Mouse (Mus musculus) thymus, postnatal 0 days (tissue): ENCODE measurements around the gene Fam83d. TPM values are rescaled to one million over a fixed set of nuclear protein-coding genes. Genes with fewer than 3 reads are reported as not detected.

Experiments used
- DNase-seq: peaks from one replicate; pipeline ENCODE4 v3.0.0-alpha.2; 2015; ENCODE audit warnings: low spot score
- polyA plus RNA-seq: library from polyadenylated mRNA; unstranded; fragments of >200 nt; fragmentation: Nextera tagmentation; extraction: Ambion mirVana; gene quantifications from 2 replicates; pipeline ENCODE4 v1.2.1, GENCODE M21; 2015

Fam83d gene
- polyA plus RNA-seq, 1 experiment from 2014 or later: 19.8 TPM

DNA sequence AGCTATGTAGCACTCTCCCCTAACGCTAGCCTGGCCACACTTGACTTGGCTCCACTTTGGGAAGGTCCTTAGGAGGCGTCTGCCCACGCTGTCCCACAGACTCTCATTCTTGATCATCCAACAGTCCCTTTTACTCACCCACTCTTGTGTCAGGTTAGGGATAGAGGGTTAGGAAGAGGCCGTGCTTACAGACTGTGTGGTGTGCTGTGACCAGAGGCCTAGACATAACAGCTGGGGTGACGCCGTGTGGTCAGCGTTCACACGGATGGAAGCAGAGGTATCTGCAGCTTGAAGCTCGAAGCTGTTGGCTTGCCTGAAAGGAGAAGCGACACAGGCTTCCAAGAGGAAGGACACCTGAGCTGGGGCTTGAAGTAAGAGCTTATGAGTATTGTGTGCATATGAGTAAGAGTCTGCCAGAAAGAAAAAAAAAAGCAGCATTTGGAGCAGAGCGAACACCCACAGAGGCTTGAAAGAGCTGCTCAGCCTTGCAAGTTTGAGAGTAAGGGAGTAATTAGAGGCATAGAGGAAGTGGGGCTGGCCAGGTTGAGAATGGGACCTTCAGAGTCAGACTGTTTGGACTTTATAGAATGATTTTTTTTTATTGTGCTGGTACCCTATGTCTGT lies 24.3 kb upstream of the Fam83d start:
- DNase-seq: peak; percentile 22

DNA sequence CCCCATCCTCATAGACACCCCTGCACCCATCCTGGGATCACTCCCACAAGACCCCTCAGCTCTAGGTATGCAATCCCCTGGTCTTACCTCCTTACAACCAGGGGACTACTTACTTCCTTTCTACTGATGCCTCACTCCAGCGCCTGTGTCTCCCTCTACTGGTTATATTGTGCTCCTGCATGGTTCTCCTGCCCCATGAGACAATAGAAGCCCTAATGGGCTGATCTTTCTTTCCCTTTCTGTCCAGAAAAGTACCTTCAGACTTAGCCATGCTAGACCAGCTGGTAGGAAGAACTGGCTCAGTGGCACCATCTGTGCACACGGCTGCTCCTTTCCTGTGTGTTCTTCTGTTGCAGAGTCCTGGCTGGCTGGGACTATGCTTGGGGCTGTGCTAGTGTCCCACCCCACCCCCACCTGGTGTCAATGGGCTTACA lies 22.8 kb upstream of the Fam83d start:
- DNase-seq: peak; percentile 83

DNA sequence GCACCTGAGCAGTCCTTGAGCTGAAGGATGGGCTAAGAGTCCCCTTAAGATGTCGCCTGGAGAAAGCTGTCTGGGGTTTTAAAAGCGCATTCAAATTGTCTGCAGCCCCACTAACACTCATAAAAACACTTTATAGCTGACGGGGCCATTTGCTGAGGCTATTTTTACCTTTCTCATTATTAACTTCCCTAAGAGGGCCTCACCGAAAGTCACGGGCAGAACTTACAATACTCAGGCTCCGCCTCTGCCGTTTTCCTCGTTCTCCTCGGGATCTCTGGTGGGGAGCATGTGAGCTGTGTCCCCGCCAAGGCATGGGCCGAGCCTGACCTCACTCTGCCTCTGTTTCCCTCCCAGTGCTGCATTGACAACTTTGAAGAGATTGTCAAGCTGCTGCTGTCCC lies 21.7 kb upstream of the Fam83d start:
- DNase-seq: no peak

DNA sequence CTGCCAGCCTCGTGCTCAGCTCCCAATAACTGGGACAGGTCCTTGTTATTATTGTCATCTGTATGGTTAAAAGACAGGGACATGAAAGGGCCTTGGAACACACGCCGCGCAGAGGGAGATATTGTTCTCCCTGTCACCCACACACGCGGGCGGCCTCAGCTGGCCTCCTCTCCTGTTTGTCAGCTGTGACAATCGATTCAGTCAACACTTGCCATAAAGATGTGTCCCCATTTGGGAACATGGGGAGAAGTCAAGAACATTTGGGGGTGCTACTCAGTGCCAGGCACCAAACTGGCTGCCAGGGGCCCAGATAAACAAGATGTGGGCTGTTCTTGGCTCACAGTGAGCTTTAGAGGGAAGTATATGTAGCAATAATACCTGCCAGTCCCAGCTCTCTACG lies 18.5 kb upstream of the Fam83d start:
- DNase-seq: no peak

DNA sequence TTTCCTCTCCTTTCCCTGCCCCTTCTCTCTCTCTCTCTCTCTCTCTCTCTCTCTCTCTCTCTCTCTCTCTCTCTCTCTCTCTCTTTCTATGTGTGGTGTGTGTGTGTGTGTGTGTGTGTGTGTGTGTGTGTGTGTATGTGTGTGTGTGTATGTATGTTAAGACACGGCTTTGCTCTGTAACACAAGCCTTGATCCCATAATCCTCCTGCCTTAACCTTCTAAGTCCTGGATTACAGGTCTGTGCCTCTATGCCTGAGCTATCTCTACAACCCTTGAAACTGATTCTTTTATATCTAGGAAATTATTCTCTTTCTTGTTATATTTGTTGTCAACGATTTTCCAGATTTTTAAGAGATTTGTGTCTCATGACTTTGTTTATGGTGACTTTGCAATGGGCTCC lies 7.7 kb upstream of the Fam83d start:
- no peak for DNase-seq

DNA sequence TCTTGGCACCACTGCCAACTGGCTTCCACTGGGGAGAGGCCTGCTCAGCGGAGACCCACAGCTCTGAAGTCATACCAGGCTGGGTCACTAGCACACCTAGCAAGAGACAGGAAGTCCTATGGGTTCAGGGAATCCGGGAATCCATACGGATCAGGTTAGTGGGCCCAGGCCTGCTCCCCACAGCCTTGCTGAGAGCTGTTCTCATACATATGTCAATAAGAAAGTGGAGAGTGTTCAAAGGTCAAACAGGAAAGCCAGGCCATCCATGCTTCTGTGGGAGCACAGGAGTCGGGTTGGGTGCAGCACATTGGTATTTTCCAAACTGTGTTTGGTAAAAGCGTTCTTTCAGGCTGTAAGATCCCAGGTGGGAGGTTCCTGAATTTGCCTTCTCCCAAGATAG lies 5.6 kb upstream of the Fam83d start:
- DNase-seq: no peak

DNA sequence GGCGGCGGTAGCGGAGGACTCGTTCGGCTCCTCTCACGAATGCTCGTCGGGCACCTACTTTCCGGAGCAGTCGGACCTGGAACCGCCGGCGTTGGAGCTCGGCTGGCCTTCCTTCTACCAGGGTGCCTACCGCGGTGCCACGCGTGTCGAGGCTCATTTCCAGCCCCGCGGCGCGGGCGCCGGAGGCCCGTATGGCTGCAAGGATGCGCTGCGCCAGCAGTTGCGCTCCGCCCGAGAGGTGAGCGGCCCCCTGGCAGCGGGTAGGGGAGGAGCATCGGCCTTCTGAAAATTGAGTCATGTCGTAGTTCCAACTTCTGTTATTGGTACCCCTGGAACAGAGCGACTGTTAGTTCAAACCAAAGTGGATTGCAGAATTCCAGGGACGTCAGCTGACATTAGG lies 457 bp downstream of the Fam83d start:
- peak; percentile 78 for DNase-seq

DNA sequence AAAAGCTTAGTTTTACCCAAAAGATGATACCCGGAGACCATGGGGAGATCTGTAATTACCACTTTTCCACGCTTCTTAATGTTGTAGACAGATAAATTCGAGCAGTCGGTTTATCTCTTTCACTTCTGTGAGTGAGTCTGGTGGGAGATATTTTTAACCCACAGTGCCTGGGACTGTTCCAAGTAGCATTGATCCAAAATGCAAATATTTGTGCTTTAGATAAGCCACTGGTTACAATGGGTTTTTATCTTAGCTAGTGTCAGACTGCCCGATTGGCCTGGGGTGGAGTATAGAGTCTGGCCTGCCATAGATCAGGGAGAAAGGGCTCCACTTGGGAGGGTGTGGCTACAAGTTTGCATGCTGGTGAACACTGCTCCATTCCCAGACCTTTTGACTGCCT lies 878 bp downstream of the Fam83d start:
- DNase-seq: no peak

DNA sequence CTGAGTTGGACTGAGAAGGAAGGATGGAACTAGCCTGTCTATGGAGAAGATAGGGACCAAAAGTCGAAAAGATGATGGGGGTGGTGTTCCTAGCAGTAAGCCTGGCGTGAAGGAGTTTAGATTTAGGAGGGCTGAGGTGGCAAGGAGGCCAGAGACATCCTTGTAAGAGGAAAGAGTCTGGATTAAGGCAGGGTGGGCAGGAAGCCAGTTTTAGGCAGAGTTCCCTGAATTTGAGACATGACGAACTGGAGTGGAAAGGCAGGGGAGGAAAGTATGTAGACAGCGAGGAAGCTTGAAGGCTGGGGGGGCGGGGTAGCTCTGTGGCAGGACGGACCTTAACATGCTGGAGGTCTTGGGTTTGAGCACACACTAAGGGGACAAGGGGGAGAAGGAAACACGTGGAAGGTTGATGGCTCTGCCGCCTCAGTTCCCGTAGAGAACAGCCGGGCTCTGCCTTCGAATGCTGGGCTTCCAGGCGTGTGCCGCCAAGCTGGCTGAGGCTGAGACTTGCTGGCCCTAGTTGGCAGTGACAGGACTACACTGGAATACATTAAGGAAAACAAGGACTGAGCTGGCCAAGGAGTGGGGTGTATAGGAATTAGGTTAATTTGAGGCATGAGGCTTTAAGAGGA lies 2.3 kb downstream of the Fam83d start:
- DNase-seq: no peak

DNA sequence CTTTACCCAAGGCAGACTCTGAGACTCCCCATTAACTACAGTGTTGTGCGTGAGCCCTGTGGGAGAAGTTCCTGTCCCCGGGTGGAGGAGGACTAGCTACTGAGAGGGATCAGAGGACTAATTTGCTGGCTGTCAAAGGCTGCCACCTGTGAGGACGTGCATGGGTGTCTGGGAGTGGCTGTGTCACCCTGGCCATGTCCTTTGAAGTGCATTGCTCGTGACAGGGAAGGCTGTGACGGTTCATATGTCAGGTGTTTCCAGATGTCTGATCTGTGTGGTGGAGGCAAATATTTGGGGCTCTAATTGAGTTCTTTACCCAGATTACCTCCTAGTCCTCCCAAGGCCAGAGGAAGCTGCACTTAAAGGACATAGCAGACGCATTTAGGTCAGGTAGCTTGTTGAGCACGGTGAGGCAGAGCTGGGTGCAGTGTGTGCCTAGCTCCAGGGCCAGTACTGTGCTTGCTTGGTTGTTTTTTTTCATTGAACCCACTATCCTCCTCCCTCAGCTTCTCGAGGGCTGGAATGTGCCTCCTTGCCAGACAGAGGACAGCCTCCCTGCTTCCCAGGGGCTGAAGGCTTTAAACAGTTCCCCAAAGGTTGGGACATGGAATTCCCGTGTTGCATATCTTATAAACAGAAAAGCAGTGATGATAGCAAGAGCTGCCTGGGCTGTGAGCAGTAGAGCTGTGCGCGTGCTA lies 3.3 kb downstream of the Fam83d start:
- peak; percentile 53 for DNase-seq

DNA sequence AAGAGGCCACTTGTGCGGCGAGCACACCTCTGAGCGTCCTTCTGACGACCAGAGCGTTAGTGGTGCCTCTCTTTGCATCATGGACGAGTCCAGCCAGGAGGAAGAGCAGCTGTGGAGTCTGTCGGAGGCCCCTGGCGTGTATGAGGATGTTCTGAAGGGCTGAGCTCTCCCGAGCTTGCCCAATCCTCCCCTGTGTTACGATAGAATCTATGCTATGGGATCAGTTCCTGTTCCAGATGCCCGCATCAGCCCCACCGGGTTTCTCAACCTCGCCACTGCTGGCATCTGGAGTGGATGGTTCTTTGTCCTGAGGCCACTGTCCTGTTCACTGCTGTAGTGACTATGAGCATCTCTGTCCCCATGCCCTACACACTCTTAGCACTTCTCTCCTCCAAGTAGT lies 4.9 kb downstream of the Fam83d start:
- DNase-seq: no peak

DNA sequence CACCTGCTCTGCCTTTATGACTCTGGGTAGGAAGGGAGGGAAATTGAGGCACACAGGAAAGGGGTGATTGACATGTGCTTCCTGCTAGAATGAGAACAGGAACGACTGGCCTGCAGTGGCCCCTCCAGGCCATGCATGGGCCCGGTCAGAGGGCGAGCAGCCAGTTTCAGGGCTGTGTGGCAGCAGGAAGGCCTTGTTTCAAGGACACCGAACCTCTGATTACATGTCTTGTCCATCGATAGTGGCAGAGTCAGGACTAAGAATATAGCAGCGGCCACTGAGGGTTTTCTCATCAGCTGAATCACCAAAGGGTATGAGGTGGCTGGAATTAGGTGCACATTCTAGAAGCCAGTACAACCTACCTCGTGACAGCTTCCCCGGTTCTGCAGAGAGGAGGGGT lies 7.0 kb downstream of the Fam83d start:
- no peak for DNase-seq

DNA sequence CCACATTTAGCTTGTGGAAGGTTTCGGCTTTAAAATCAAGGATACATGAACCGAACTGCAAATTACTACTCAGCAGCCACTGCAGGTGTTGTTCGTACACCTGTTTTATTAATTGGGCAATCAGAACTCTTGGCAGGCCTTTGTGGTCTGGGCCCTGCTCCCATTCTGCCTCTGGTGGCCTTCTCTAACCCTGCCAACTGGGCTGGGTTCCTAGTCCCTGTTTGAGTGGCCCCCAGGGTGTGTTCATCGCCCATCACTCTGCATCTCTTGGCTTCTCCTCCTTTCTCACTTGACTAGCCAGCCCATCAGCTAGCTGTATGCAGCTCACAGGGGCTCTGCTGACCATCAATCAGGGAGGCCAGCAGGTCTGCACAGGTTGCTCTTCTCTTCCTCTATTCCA lies 8.8 kb downstream of the Fam83d start:
- DNase-seq: no peak

DNA sequence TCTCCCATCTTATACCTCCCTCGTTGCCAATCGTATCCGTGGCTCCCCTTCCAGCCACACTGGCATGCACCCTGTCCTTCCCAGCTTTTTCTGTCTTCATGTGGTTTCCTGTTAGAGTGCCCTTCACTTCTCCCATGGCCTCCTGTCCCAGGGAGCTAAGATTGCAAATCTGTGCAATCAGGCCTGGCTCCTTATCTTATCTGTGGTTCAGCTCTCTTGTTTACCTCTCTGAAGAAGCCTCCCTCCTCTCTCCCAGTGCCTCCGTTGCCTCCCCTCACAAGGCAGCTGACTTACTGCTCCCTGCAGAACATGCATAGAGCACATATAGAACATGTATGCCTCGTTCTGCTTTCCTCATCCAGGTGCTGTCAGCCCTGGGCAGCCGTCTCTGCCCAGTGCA lies 9.6 kb downstream of the Fam83d start:
- no peak for DNase-seq

DNA sequence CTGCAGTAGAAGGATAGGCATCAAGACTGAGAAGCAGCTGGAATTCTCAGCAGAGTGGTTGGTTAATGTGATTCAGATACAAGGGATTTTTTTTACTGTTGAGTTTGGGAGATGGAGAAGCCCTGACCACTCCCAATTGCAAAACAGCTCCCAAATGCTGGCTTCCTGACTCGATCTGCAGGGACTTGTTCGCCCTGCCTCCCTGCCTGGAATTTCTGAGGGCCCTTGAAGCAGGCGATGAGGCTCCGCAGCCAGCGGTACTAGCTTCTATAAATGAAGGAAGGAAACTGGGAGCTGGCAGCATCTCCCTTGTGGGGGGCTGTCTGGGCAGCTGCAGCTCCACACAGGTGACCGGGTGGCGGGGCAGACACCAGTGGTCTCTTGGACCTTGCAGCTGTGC lies 10.5 kb downstream of the Fam83d start:
- DNase-seq: no peak

DNA sequence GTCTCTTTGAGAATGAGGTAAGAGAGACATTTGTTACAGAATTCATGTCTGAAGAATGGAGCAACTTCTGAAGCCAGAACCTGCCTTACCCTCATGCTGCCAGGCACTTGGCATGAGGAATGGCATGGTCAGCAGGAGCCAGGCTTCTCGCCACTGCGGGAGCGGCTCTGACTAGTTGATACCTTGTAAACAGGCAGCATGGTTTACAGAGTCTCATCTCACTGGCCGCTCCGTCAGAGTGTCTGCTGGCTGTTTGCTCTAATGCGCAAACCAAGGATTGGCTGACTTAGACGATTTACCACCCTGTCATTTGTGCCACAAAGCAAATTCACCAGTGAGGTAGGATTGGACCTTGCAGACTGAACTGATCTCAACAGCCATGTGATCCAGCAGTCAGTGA lies 13.2 kb downstream of the Fam83d start:
- no peak for DNase-seq

DNA sequence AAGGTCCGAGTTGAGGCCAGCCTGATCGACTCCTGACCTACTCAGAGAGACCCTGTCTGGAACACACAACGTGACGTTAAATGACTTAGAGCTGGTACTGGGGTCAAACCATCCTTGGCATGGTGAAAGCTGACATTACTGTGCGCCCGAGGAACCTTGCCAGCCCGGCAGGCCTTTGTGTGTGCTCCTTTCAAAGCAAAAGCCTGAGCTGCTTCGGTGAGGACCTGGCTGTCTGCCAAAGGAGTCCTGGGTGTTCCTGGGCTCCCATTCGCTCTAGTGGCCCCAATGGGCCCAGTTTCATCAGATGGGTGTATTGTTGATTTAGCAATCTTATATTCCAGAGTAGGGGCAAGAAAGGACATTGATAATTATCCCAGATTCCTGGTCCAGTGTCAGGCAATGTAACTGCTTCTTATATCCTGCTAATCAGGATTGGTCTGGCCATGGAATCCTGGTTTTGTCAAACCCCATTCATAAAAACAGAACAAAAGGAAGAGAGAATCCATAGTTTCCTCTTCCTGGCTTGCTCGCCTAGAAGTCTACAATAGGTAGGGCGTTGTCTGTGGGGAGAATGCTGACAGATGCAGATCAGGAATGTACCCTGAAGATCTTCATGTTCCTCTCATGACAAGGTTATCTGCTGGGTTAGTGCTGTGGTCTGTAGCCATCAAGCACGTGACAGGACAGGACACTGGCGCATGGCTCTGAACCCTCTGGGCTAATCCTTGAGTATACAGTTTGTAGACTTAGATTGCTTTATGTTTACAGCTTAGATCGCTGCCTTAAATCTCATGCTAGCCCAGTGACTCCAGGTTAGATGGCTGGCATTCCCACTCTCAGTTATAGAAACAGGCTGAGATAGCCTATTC lies 19.3 kb downstream of the Fam83d start:
- no peak for DNase-seq

DNA sequence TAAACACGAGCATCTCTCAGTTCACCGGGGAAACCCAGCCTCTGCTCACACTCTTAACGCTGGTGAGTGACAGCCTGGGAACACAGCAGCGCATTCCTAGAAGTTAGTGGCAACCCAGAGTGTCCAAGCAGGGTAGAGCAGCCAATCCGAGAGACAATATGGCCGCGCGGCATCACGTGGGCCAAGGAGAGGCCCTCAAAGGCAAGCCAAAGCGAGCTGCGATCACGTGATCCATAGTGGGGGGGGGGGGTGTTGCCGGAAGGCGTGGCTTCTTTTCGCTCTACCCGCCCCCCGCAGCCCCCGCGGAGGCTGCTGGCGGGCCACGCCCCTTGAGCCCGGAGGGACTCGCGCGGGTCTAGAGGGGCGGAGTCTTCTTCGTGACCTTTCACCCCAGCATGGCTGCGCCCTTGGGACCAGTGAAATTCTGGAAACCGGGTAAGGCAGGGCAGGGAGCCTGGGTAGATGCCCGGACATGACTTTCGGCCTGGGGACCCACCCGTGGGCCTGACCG lies 26.7 kb downstream of the Fam83d start, which contains the start of gene Dhx35:
Gene Dhx35 (plus strand): TSS at position 314 of the 511 bp plus-strand sequence.
- peak; percentile 97 for DNase-seq

DNA sequence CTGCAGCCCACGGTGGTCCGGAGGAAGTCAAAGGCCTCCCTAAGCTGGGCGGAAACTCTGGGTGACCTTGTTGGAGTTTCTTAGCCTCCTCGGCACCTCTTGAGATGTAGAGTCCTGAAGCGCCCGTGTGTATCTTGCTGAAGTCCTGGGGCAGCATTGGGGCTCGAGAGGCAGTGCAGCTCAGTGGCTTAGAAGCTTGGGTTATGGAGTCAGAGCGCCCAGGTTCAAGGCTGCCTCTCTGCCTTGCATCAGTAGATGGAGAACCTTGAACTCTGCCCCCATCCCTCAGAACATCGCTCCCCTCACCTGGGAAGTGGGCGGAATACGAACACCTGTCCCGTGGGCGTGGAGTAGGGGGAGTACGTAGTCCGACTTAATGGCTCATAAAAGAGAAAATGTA lies 27.1 kb downstream of the Fam83d start:
- no peak for DNase-seq

DNA sequence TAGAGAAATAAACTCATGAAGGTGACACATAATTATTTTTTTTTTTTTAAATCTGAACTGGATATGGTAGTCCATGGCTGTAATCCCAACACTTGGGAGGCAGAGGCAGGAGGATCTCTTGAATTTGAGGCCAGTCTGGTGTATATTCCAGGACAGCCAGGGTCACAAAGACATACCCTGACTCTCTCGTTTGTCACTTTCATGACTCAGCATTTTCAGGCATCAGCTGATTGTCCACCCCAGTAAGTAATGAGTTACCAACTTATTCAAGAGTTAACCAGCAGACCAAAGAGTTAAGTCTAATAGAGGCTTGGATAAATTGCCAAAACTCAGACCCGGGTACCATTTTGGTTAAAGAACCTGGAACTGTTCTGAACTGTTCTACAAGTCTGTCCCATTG lies 28.0 kb downstream of the Fam83d start:
- no peak for DNase-seq

DNA sequence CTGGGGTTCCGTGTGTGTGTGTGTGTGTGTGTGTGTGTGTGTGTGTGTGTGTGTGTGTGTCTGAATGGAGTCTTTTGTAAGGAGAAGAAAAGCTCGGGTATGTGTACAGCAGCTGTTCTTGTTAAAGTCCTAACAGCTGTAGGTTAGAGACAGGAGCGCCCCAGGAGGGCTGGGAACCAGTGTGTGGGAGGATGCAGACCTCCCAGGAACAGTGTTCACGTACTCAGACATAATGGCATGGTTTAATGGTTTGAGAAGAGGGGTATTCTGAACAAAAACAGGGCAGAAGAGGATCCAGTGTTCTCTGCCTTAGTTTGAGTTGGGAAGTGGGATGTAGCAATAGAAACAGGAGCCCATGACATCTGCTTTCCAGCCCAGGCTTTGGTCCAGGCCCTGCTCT lies 31.4 kb downstream of the Fam83d start:
- no peak for DNase-seq

DNA sequence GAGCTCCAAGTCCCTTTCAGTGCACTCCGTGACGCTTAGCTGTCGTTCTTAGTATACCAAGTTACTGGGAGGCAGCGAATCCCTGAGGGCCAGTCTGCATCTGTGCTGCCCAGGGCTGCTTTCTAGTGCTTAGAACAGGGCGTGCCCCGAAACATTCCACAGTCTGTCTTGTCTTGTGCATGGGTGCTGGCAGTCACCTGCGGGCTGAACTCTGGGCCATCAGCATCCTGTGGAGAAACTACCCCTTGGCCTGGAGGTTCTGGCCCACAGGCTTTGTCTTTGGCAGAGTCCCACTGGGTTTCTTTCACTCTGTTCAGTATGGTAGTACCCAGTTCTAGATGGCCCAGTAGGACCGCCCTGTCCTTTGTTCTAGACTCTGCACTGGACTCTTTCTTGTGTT lies 32.9 kb downstream of the Fam83d start:
- DNase-seq: no peak
